Mouse (Mus musculus) testis, adult 2 months (tissue): ENCODE measurements around the gene Farp1.

Source experiments
- CTCF ChIP-seq: fragments of 200-500 bp; IDR thresholded peaks from 2 replicates; pipeline ENCODE4 v1.5.1; 2012; ENCODE audit warnings: low read depth, mild to moderate bottlenecking, inconsistent platforms, low read length, moderate library complexity; ENCODE audit not compliant: control insufficient read depth, insufficient read depth, insufficient replicate concordance
- POLR2A ChIP-seq: fragments of 200-500 bp; IDR thresholded peaks from 2 replicates; pipeline ENCODE4 v1.6.1; 2012; ENCODE audit warnings: low read depth, mild to moderate bottlenecking, inconsistent platforms, low read length, moderate library complexity; ENCODE audit not compliant: control insufficient read depth

DNA sequence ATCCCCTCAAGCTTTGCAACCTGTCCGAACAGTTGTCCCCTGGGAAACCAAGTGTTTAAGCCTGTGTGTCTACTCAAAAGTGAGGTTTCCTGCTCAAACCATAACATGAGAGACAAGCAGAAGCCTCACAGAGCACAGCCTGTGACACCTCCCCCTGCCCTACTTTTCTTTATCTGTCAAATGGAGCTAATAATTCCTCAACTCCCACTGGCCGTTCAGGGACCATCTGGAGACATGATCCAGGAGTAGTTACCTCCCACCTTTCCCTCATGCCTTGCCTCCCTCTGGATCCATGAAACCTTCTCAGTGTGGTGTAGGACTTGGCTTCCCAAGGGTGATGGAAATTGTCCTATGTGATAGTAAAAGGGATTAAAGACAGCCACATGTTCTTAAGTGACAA is 109.5 kb downstream of the Farp1 start:
- TF ChIP-seq CTCF (no peak), POLR2A (no peak)
